Mouse (Mus musculus): ENCODE results near the gene Ncoa1. TPM values are rescaled to one million over a fixed set of nuclear protein-coding genes. Genes with fewer than 3 reads are reported as not detected.
A peak's percentile ranks its signal among the peaks of the same experiment; 100 is the strongest.

The Ncoa1 gene
- total RNA-seq, 2 experiments from 2014 or later, result 23.0 to 23.5 TPM

DNA sequence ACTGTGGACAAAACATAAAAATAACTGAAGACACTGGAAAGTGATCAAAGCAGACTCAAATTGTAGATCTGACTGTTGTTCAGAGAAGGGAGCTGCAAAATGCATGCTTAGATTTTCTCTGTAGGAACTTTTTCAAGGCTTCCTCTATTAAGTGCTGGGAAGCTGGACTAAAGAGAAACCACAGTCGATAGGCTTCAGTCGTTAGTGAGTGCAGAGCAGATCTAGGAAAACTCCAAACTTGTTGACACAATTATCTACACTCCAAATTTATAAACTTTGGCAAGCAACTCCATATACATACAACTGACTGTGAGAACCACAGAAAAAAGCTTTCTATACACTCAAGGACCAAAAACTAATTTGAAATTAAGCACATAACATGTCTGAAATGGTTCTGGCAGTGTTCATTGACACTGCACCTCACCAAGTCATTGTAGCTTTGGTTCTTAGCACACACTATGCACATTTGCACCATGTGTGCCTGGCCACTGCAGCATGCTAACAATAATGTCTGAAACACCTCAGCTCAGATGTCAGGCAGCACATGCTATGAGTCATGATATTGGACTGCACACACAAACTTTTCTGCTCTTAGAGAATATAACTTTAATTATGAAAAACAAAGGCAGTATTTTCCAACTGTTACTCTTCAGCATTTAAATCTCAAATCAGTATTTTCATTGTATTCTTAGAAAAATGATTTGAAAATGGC lies 121.8 kb downstream of the Ncoa1 start:
- no peak for DNase-seq
- intact Hi-C loops (cut with DNase I; ENCODE audit: low total_unique reads), result no loop called here

DNA sequence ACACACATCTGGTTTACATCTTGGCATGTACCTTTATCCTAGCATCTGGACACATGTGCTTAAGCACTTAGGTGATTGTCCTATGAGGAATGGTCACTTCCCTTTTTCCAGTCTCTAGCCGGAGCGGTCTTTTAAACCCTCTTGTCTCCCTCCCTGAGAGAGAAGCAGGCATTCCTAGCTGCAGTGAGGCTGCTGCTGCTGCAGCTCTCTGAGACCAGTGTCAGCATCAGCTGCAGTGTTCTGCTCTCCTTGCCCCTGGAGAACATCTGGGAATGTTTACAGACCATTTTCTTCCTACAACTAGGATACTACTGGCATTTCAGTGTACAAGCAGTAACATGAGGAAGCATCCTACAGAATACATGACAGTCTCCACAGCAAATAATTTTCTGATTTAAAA lies 133.8 kb downstream of the Ncoa1 start:
- no peak for DNase-seq
- intact Hi-C loops (cut with DNase I; ENCODE audit: low total_unique reads), result no loop called here

DNA sequence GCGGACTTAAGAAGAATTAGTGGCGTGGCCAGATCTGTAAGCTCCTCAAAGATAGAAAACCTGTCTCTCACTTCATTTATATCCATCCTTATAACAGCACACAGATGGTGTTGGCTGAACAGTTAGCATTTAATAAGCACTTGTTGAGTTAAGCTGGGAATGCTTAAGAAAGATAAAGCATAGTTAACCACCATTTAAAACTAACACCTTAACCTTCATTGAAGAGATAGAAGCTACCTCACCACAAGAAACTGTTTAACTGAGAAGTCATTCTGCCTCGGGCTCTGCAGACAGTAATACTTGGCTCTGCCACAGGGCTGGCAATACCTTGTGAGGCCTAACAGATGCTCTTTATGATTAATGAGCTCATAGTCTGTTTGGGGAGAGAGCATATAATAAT lies 134.9 kb downstream of the Ncoa1 start:
- DNase-seq, result no peak
- intact Hi-C loops (cut with DNase I; ENCODE audit: low total_unique reads), result no loop called here

DNA sequence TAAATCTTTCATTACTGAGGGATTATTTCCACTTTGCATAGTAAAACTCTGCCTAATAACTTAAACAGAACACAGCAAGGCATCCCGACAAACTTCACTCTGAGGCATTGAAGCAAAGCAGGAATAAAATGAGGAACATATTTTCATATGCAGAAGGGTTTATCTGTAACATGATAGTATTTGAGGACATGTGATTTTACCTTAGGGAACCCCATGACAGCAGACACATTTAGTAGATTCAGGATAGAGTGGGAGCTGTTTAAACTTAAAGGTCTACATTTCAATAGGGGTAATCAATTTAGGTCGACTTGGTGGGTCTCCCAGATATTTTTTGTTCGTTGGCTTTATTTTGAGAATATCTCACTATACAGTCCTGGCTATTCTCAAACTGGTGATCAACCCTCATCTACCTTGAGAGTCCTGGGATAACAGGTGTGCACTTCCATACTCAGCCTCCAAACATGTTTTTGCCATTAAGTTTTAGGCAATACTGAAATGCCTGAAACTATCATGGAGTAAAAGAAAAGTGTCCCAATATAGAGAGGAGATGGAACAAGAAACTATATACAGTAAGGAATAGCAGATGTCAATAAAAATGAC lies 136.6 kb downstream of the Ncoa1 start:
- DNase-seq, result no peak
- intact Hi-C loops (cut with DNase I; ENCODE audit: low total_unique reads), result no loop called here

DNA sequence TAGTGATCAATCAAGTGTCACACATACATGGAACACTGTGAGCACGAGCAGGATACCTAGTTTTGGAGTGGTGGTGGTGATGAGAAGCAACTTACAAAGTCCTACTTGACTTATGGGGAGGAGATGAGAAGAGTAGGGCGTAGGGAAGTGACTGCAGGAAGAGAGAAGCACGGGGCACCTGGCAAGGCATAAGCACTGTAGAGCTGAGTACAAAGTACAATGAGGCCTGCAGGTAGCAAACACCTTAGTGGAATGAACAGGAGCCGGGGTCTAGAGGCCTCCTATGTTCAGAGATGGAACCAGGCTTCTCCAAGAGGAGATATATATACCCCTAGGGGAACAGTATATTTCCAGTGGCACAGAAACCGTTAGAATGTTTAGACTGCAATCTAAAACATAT lies 153.4 kb downstream of the Ncoa1 start:
- intact Hi-C loops (cut with DNase I; ENCODE audit: low total_unique reads), result no loop called here
- no peak for DNase-seq

DNA sequence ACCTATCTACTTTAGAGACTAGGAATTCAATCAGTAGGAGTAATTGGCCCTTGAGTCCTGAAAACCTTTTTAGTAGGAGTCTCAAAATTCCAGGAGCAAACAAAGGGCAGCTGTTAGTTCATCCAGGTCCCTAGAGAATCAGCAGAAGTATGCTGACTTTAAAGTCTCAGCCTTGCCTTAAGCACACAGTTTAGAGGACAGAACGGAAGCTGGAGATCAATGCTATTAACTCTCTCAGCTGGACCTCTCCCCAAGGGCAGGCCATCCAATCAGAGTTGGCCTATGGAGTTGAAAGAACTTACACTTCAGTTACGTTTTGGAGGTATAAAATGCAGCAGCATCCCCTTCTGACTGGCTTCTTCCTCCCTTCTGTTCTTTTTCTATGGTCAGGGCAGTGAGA lies 154.8 kb downstream of the Ncoa1 start:
- intact Hi-C loops (cut with DNase I; ENCODE audit: low total_unique reads), result no loop called here
- no peak for DNase-seq

DNA sequence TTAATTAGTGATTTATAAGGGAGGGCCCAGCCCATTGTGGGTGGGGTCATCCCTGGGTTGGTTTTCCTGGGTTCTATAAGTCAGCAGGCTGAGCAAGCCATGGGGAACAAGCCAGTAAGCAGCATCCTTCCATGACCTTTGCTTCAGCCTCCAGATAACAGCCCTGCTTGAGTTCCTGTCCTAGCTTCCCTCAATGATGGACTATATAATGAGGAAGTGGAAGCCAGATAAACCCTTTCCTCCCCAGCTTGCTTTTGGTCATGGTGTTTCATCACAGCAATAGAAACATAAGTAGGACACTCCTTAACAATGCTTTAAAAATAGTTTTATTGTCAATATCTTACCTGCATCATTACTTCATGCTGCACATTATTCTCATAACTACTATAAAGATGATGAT lies 163.2 kb downstream of the Ncoa1 start:
- DNase-seq, result no peak
- intact Hi-C loops (cut with DNase I; ENCODE audit: low total_unique reads), result no loop called here

DNA sequence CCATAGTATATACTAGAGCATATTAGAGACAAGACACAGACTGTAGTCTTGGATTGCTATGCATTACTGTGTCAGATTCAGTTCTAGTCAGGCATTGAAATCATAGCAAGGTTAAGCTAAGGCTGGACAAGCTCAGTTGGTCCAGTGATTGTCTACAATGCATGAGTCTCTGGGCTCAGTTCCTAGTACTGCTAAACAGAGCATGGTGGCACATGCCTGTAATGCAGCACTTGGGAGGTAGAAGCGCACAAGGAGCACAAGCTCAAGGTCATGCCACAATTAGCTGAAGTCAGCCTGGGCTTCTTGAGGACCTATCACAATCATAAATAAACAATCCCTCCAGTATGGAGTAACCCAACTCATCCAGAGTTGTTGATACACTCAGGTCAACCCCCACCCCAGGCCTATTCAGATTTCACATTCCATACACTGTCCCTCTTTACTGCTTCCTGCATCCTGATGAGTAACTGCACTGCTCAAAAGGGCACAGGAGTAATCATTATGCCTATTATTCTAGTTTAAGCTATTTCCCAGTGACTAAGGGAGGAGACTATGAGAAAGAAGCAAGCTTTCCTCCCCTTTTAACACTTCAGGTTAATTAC lies 170.2 kb downstream of the Ncoa1 start:
- DNase-seq, result no peak
- intact Hi-C loops (cut with DNase I; ENCODE audit: low total_unique reads), result no loop called here

DNA sequence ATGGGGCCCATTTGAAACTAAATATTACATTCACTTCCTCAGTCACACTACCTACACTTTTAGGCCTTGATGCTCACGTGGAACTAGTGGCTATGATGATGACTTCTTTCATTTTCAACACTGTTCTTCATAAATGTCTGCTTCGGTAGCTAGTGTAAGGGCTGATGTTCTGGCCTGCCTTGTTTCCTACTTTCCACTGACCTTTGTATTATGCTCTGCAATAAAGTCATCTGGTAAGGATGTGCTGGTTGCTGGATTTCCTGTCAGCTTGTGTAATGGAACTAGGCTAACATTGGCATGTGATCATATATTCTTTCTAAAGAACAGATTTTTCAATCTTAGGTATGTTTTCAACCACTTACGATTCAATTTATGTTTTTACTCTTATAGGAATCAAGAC lies 177.7 kb downstream of the Ncoa1 start:
- no peak for DNase-seq
- intact Hi-C loops (cut with DNase I; ENCODE audit: low total_unique reads), result no loop called here

DNA sequence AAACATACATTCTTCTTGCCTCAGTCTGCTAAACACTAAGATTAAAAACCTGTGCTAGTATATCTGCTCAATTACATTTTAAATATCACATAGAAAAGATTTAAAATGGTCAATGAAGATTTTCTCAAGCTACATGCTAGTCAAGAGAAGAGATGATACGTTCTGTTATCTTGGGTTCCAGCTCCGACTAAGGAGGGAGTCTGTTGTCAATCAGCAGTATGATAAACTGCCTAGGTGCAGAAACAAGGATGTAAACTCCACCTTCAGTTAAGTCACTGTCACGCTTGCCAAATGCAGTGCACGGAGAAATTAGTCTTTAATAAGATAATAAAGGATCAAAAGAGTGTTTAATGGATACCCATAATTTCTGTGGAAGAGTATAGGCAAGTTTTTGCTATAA lies 178.4 kb downstream of the Ncoa1 start:
- intact Hi-C loops (cut with DNase I; ENCODE audit: low total_unique reads), result no loop called here
- no peak for DNase-seq

DNA sequence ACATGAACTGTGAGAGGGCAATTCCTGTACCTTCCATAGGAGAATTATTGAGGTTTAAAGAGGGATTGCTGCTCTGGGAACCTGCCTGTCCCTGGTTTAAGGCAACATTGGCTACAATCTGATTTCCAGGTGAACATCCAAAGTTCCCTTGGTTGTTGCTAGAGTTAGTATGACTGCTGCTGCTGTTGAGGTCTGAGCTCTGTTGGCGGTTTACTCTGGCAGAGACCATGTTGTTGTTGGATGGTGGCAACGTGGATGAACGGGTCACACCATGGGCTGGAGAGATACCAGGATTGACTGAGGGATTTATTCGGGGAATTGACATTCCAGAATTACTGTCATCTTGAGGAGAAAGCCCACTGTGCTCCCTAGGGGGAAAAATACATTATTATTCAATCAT lies 181.1 kb downstream of the Ncoa1 start:
- DNase-seq, result no peak
- intact Hi-C loops (cut with DNase I; ENCODE audit: low total_unique reads), result no loop called here

DNA sequence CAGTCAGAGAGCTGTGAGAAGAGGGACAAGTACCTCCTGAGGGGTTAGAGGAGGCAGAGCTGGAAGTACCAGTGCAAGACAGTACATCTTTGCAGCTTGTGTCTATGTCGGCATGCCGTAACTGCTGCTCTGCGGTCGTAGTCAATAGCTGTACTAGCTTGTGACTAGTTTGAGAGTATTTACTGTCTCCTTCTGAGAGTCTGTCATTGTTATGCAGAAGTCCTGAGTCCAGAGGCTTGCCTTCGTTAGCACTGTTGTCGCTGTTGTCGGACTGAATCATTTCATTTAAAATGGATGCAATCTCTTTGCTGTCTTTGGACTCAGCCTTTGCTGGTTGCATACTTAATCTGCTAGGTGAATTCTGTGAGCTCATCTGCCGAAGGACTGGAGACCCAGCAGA lies 181.7 kb downstream of the Ncoa1 start:
- intact Hi-C loops (cut with DNase I; ENCODE audit: low total_unique reads), result no loop called here
- DNase-seq, result no peak

DNA sequence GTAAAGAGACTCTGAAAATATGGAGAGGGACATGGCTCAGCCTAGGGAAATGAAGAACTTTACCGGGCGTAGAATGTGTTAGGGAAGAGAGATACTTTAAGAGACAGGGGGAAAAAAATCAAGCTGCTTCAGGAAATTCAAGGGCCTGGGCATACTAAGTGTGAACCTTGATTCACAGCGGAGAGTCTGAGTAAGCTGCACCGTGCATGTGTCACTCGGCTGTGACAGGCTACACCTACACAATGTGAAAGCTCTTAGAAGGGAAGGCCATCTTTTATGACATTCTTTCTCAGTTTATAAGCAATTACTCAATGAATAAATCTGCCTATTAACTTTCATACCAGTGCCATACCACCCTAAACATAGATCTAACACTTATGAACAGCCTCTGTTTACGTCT lies 183.2 kb downstream of the Ncoa1 start:
- no peak for DNase-seq
- intact Hi-C loops (cut with DNase I; ENCODE audit: low total_unique reads), result no loop called here

DNA sequence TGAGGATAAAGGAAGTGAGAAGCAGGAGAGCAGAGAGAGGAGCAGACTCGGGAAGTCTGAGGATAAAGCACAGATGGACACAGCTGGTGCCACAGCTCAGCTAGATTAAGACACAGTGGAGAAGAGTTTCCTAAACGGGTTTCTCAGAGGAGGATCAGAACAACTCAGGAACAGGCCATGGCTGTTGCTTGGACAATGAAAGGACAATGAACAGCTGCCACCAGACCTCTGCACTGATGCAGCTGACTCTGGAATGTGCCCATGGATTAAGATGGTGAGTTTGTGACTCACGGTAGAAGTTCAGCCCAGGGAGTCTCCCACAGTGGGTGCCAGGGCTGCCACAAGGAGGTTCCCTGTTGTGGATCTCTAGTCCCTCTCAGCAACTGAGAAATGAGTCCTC lies 191.8 kb downstream of the Ncoa1 start:
- intact Hi-C loops (cut with DNase I; ENCODE audit: low total_unique reads), result no loop called here

DNA sequence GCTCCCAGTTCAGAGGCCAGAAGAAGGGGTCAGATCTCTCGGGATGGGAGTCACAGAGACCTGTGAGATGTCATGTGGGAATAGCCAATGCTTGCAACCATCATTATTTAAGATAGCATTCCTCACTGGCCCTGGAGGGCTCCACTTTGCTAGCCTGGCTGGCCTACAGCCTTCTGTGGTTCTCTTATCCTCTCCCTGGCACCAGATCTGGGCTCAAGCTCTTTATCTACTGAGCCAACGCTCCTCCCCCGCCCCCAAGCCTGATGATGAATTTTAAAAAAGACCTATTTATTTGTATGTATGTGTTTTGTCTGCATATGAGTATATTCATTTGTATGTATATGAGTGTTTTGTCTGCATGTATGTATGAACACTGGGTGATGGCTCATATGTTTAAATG lies 197.1 kb downstream of the Ncoa1 start:
- intact Hi-C loops (cut with DNase I; ENCODE audit: low total_unique reads), result no loop called here
- DNase-seq, result no peak

More for the DNA sequence above, 191.8 kb downstream of the Ncoa1 start:
- DNase-seq, result peak; percentile 23

DNA sequence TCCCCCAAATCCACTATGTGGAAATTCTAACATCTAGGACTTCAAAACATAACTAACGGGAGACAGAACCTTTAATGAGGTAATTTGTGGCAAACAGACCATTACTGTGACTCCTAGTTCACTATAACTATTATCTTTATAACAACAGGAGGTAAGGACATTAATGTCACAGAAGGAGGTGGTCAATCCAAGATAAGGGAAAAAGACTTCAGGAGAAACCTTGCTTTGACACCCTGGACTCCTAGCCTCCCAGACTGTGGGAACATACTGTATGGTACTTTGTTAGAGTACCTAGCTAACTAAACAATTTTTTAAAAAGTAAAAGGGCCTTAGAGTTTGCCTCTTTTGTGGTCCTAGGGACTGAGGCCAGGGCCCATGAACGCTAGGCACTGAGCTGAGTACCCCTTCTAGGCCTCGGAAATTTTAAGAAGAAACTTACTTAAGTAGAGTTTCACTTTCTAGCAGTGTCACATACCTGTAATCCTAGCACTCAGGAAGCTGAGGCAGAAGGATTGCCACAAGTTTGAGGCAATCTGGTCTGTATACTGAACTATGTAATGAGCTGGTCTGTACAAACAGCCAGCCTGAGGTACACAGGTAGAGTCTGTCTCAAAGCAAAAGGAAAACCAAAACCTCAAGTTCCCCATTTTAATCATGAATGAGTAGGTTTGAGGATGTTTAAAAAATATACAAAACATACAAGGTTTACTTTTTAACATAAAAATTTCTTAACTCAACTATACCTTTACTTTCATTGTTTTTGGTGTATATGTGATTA lies 197.8 kb downstream of the Ncoa1 start:
- intact Hi-C loops (cut with DNase I; ENCODE audit: low total_unique reads), result no loop called here
- no peak for DNase-seq

DNA sequence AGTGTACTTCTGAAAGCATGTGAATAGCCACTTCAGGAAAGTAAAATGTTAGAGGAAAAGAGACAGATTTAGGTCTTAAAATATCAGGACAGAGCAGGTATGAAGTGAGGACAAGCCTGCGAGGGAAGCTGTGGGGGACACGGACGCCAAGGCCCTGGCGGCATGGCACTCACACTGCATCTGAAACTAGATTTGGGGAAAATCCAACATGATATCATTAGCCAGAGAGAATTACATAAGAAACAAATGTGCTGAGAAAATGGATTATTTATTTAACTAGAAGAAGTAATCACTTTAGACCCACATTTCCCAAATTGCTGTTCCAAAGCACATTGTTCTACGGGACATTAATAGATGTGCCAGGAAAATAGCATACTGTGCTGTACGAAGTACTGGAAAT lies 205.9 kb downstream of the Ncoa1 start:
- no peak for DNase-seq
- intact Hi-C loops (cut with DNase I; ENCODE audit: low total_unique reads), result no loop called here

DNA sequence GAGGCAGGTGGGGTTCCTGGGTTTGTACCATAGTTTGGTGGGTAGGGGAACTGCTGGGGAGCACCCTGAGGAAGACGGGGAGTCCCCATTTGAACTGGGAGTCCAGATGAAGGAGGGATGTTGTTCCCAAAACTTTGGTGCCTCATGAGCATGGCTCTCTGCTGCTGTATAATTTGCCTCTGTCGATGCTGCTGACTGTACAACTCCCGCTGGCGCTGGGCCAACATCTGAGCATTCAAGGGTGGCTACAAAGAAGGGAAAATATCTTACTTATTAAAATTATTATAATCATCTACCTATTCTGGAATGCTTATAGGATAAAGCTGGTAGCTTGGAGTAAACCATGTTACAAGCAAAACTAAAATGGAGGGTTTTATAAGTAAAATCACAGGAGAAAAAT lies 209.2 kb downstream of the Ncoa1 start:
- DNase-seq, result no peak
- intact Hi-C loops (cut with DNase I; ENCODE audit: low total_unique reads), result no loop called here

DNA sequence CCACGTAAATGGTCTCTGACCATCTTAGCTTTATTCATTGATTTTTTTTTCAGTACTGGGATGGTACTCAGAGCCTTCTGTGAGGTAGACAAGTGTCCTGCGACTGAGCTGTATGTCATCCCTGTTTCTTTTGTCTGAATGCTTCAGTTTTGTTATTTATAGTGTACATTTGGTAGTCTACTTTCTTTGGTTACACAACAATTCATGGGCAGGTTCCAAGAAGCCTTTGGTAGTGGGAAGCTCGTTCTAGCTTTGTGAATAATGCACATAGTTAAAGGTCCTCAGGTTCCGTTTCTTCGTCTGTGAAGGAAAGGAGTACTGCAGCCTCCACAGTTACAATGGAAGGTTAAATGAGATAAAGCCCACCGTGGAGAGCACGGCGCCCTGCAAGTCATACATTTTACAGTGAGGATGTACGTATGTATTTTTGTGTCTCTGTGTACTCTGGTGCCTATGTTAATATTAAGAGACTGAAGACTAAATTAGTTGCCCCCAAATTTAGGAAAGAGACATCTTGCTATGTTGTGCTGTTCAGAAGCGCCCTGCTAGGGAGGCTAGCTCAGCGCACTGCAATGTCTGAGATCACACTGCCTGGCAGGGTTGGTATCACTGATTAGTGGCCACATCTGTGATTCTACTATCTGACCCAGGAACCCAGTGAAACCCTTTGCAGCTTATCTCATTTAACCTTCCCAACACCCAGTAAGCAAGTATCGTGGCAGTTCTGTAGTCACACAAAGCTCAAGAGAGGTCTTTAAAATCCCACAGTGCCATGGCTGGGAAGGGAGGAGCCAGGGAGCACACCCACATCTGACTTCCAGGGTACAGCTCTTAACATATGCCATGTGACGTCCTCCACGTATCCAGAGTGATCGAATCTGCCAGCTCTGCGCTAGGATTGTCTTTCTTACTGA lies 224.0 kb downstream of the Ncoa1 start:
- intact Hi-C loops (cut with DNase I; ENCODE audit: low total_unique reads), result no loop called here

DNA sequence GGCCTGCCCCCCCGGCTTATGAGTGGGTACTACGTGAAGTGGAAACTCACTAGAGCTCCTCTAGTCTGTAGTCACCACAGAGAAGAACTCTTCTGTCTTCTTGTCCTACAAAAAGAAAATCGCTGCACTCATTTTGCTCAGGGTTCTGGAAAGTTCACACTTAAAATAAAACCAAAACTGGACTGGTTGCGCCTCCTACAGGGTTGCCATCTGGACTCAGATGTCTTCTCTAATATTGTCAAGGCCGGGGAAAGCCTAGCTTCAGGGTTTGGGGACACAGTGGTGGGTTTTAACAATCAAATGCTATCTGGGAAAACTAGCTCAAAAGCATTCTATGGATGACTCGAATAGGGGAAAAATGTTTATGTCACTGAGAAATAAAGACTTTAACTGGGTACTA lies 227.2 kb downstream of the Ncoa1 start:
- intact Hi-C loops (cut with DNase I; ENCODE audit: low total_unique reads), result no loop called here
- no peak for DNase-seq

More for the DNA sequence above, 224.0 kb downstream of the Ncoa1 start:
- no peak for DNase-seq
